Mouse (Mus musculus) brain, embryonic 14.5 days (tissue): ENCODE measurements around the gene Ssr1.

Source experiments
- CTCF ChIP-seq: fragments of 200-500 bp; IDR thresholded peaks from 2 replicates; pipeline ENCODE4 v1.5.1; 2012; ENCODE audit warnings: inconsistent platforms, mild to moderate bottlenecking, moderate library complexity, borderline replicate concordance; ENCODE audit not compliant: insufficient read depth, insufficient read length; ENCODE audit errors: extremely low read depth
- POLR2A ChIP-seq: fragments of 200-500 bp; IDR thresholded peaks from 2 replicates; pipeline ENCODE4 v1.6.1; 2012; ENCODE audit warnings: mild to moderate bottlenecking, inconsistent platforms, borderline replicate concordance; ENCODE audit not compliant: poor library complexity, insufficient read depth, insufficient read length, severe bottlenecking; ENCODE audit errors: extremely low read depth

GRCm38 (mm10) chr13:37969988-37970387 lies 24.0 kb downstream of the Ssr1 start:
- TF ChIP-seq CTCF = no peak
- TF ChIP-seq POLR2A = no peak
